Mouse (Mus musculus) limb, embryonic 12.5 days (tissue): ENCODE measurements around the gene Bcl9. TPM values are rescaled to one million over a fixed set of nuclear protein-coding genes. Genes with fewer than 3 reads are reported as not detected.
A peak's percentile ranks its signal among the peaks of the same experiment; 100 is the strongest.

Experiments
- ATAC-seq: fragments of 200-750 bp; cut with Nextera tagmentation; 2 replicates; pipeline ENCODE4 v1.8.0; 2017; ENCODE audit warnings: low read depth, moderate TSS enrichment; ENCODE audit not compliant: insufficient number of reproducible peaks, insufficient read depth, low FRiP score, low TSS enrichment
- H3K27ac ChIP-seq: fragments of 300-500 bp; sonication (generic); 2 replicates; pipeline ENCODE4 v1.5.1; 2016; ENCODE audit warnings: mild to moderate bottlenecking, moderate library complexity
- H3K27me3 ChIP-seq: fragments of 300-500 bp; sonication (generic); 2 replicates; pipeline ENCODE4 v1.6.1; 2016; ENCODE audit warnings: mild to moderate bottlenecking, moderate library complexity
- H3K36me3 ChIP-seq: fragments of 300-500 bp; sonication (generic); 2 replicates; pipeline ENCODE4 v1.6.1; 2016; ENCODE audit warnings: mild to moderate bottlenecking, moderate library complexity
- H3K4me1 ChIP-seq: fragments of 300-500 bp; sonication (generic); replicated peaks from 2 replicates; pipeline ENCODE4 v1.6.1; 2016
- H3K4me2 ChIP-seq: fragments of 300-500 bp; sonication (generic); 2 replicates; pipeline ENCODE4 v1.6.1; 2016; ENCODE audit warnings: mild to moderate bottlenecking, moderate library complexity
- H3K4me3 ChIP-seq: fragments of 300-500 bp; sonication (generic); replicated peaks from 2 replicates; pipeline ENCODE4 v1.5.1; 2016; ENCODE audit warnings: mild to moderate bottlenecking
- H3K9ac ChIP-seq: fragments of 300-500 bp; sonication (generic); replicated peaks from 2 replicates; pipeline ENCODE4 v1.6.1; 2016; ENCODE audit warnings: mild to moderate bottlenecking, moderate library complexity
- H3K9me3 ChIP-seq: fragments of 300-500 bp; sonication (generic); 2 replicates; pipeline ENCODE4 v1.6.1; 2016; ENCODE audit warnings: mild to moderate bottlenecking, moderate library complexity
- WGBS: fragments of 180-500 bp; shearing (Covaris S2); methylation state at CpG from one replicate; pipeline ENCODE4 v1.1.7; 2016; 5-methylcytosine and 5-hydroxymethylcytosine counted together
- polyA plus RNA-seq: library from polyadenylated mRNA; unstranded; fragments of >200 nt; fragmentation: Nextera tagmentation; extraction: Ambion mirVana; gene quantifications from 2 replicates; pipeline ENCODE4 v1.2.1, GENCODE M21; 2016

Gene Bcl9
- polyA plus RNA-seq, 1 experiment from 2014 or later: 92.5 TPM

- 77% methylated on average over 3 of the region's 3 CpGs for WGBS
- Histone ChIP-seq H3K27ac (no peak overlapping the region), H3K4me1 (peaks cover 13% of the 10 kb centered on the region), H3K27me3 (no peaks in the 10 kb centered on the region; the same call in 1 of the 2 replicates), H3K4me2 (no peak overlapping the region), H3K9ac (no peak overlapping the region), H3K36me3 (no peaks in the 10 kb centered on the region), H3K9me3 (no peaks in the 10 kb centered on the region), H3K4me3 (no peak overlapping the region)
- ATAC-seq: no peak
Measured at GRCm38 (mm10) chr3:97317302-97317701, 19.6 kb upstream of the Bcl9 start.

- ATAC-seq: no peak
Measured at GRCm38 (mm10) chr3:97313431-97313830, 15.7 kb upstream of the Bcl9 start.

GRCm38 (mm10) chr3:97311998-97312397 is 14.3 kb upstream of the Bcl9 start:
- H3K4me3 ChIP-seq: peak overlapping the region; percentile 27
- H3K4me2 ChIP-seq: peak overlapping the region; percentile 56
- H3K4me1 ChIP-seq: peaks cover 34% of the 10 kb centered on the region
- ATAC-seq: peak; percentile 44; the same call in 1 of the 2 replicates
- peak overlapping the region; percentile 62 for H3K27ac ChIP-seq
- no peaks in the 10 kb centered on the region for H3K36me3 ChIP-seq
- H3K27me3 ChIP-seq: peaks cover 17% of the 10 kb centered on the region
- peaks cover 6% of the 10 kb centered on the region for H3K9me3 ChIP-seq
- 22% methylated on average over 21 of the region's 21 CpGs for WGBS
- H3K9ac ChIP-seq: peak overlapping the region; percentile 8; the same call in 1 of the 2 replicates

More at GRCm38 (mm10) chr3:97313431-97313830, 15.7 kb upstream of the Bcl9 start:
- Histone ChIP-seq H3K4me3 (no peak overlapping the region), H3K36me3 (no peaks in the 10 kb centered on the region), H3K27me3 (peaks cover 11% of the 10 kb centered on the region), H3K4me1 (peaks cover 34% of the 10 kb centered on the region), H3K27ac (0 out of 2 replicates have a peak overlapping the region, but pooled peaks have one; percentile 29), H3K9ac (no peak overlapping the region), H3K9me3 (peaks cover 6% of the 10 kb centered on the region), H3K4me2 (no peak overlapping the region)
- 65% methylated on average over 2 of the region's 2 CpGs for WGBS

- Histone ChIP-seq H3K9ac (peak overlapping the region; percentile 19; the same call in 1 of the 2 replicates), H3K4me2 (peak overlapping the region; percentile 48), H3K27ac (no peak overlapping the region), H3K27me3 (peaks cover 17% of the 10 kb centered on the region), H3K4me3 (0 out of 2 replicates have a peak overlapping the region, but pooled peaks have one; percentile 2), H3K9me3 (peaks cover 6% of the 10 kb centered on the region), H3K36me3 (no peaks in the 10 kb centered on the region), H3K4me1 (peaks cover 34% of the 10 kb centered on the region)
- WGBS: 3% methylated on average over 16 of the region's 16 CpGs
- ATAC-seq: no peak
Measured at GRCm38 (mm10) chr3:97309748-97310536, 12.2 kb upstream of the Bcl9 start.

GRCm38 (mm10) chr3:97308440-97308839 is 10.7 kb upstream of the Bcl9 start:
- Histone ChIP-seq H3K27ac (no peak overlapping the region), H3K4me1 (peaks cover 31% of the 10 kb centered on the region), H3K4me3 (no peak overlapping the region), H3K9ac (no peak overlapping the region), H3K9me3 (peaks cover 6% of the 10 kb centered on the region), H3K36me3 (no peaks in the 10 kb centered on the region), H3K4me2 (no peak overlapping the region), H3K27me3 (peaks cover 17% of the 10 kb centered on the region)
- WGBS: 62% methylated on average over 2 of the region's 2 CpGs
- no peak for ATAC-seq

- ATAC-seq: no peak
- H3K9ac ChIP-seq: no peak overlapping the region
- no peak overlapping the region for H3K4me3 ChIP-seq
- H3K27me3 ChIP-seq: peaks cover 17% of the 10 kb centered on the region
- peaks cover 5% of the 10 kb centered on the region for H3K9me3 ChIP-seq
- H3K4me1 ChIP-seq: peaks cover 11% of the 10 kb centered on the region
- WGBS: 79% methylated on average over 4 of the region's 4 CpGs
- H3K36me3 ChIP-seq: no peaks in the 10 kb centered on the region
- H3K4me2 ChIP-seq: no peak overlapping the region
- H3K27ac ChIP-seq: no peak overlapping the region
Measured at GRCm38 (mm10) chr3:97305907-97306306, 8.2 kb upstream of the Bcl9 start.

GRCm38 (mm10) chr3:97301586-97301985 is 3.9 kb upstream of the Bcl9 start:
- Histone ChIP-seq H3K4me2 (no peak overlapping the region), H3K9ac (no peak overlapping the region), H3K9me3 (peaks cover 4% of the 10 kb centered on the region; the same call in 1 of the 2 replicates), H3K4me3 (no peak overlapping the region), H3K27me3 (no peaks in the 10 kb centered on the region), H3K36me3 (no peaks in the 10 kb centered on the region), H3K4me1 (peaks cover 5% of the 10 kb centered on the region), H3K27ac (no peak overlapping the region)
- WGBS: 38% methylated on average over 7 of the region's 7 CpGs
- no peak for ATAC-seq

GRCm38 (mm10) chr3:97300370-97300769 is 2.7 kb upstream of the Bcl9 start:
- no peaks in the 10 kb centered on the region for H3K36me3 ChIP-seq
- peaks cover 12% of the 10 kb centered on the region for H3K4me1 ChIP-seq
- no peak overlapping the region for H3K27ac ChIP-seq
- H3K9me3 ChIP-seq: peaks cover 4% of the 10 kb centered on the region; the same call in 1 of the 2 replicates
- no peaks in the 10 kb centered on the region for H3K27me3 ChIP-seq
- H3K9ac ChIP-seq: no peak overlapping the region
- ATAC-seq: no peak
- H3K4me2 ChIP-seq: no peak overlapping the region
- WGBS: 93% methylated on average over 7 of the region's 7 CpGs
- no peak overlapping the region for H3K4me3 ChIP-seq

- Histone ChIP-seq H3K4me1 (peaks cover 17% of the 10 kb centered on the region), H3K36me3 (no peaks in the 10 kb centered on the region), H3K27me3 (no peaks in the 10 kb centered on the region), H3K27ac (no peak overlapping the region), H3K9me3 (peaks cover 4% of the 10 kb centered on the region; the same call in 1 of the 2 replicates), H3K9ac (no peak overlapping the region), H3K4me2 (no peak overlapping the region), H3K4me3 (no peak overlapping the region)
- no peak for ATAC-seq
Measured at GRCm38 (mm10) chr3:97299885-97300284, 2.2 kb upstream of the Bcl9 start.

GRCm38 (mm10) chr3:97298856-97299465 is 1.2 kb upstream of the Bcl9 start:
- ATAC-seq: peak; percentile 68
- Histone ChIP-seq H3K9ac (peak overlapping the region; percentile 37; the same call in 1 of the 2 replicates), H3K9me3 (peaks cover 4% of the 10 kb centered on the region; the same call in 1 of the 2 replicates), H3K4me2 (peak overlapping the region; percentile 73), H3K4me1 (peaks cover 19% of the 10 kb centered on the region), H3K27ac (peak overlapping the region; percentile 99), H3K4me3 (peak overlapping the region; percentile 72), H3K36me3 (no peaks in the 10 kb centered on the region), H3K27me3 (no peaks in the 10 kb centered on the region)
- 20% methylated on average over 9 of the region's 10 CpGs for WGBS

- Histone ChIP-seq H3K9ac (peak overlapping the region; percentile 84), H3K27me3 (no peaks in the 10 kb centered on the region), H3K4me3 (peak overlapping the region; percentile 72), H3K9me3 (peaks cover 4% of the 10 kb centered on the region; the same call in 1 of the 2 replicates), H3K4me1 (peaks cover 19% of the 10 kb centered on the region), H3K36me3 (no peaks in the 10 kb centered on the region), H3K4me2 (peak overlapping the region; percentile 73), H3K27ac (peak overlapping the region; percentile 99)
- 3% methylated on average over 16 of the region's 16 CpGs for WGBS
- peak; percentile 79 for ATAC-seq
Measured at GRCm38 (mm10) chr3:97296941-97297552, 670 bp downstream of the Bcl9 start.
